Mouse (Mus musculus) heart, embryonic 15.5 days (tissue): ENCODE data around the gene Myb. TPM values are rescaled to one million over a fixed set of nuclear protein-coding genes. Genes with fewer than 3 reads are reported as not detected.
A peak's percentile ranks its signal among the peaks of the same experiment; 100 is the strongest.

Experiments
- ATAC-seq: fragments of 200-750 bp; cut with Nextera tagmentation; replicated peaks from 2 replicates; pipeline ENCODE4 v1.8.0; 2017; ENCODE audit warnings: low read depth, moderate TSS enrichment; ENCODE audit not compliant: insufficient number of reproducible peaks, insufficient read depth, low FRiP score
- H3K27ac ChIP-seq: fragments of 300-500 bp; sonication (generic); 2 replicates; pipeline ENCODE4 v1.5.1; 2015; ENCODE audit warnings: mild to moderate bottlenecking, inconsistent platforms
- H3K27me3 ChIP-seq: fragments of 300-500 bp; sonication (generic); 2 replicates; pipeline ENCODE4 v1.6.1; 2015; ENCODE audit warnings: inconsistent platforms
- H3K36me3 ChIP-seq: fragments of 300-500 bp; sonication (generic); 2 replicates; pipeline ENCODE4 v1.6.1; 2015; ENCODE audit warnings: mild to moderate bottlenecking, inconsistent platforms
- H3K4me1 ChIP-seq: fragments of 300-500 bp; sonication (generic); replicated peaks from 2 replicates; pipeline ENCODE4 v1.6.1; 2015; ENCODE audit warnings: inconsistent platforms
- H3K4me2 ChIP-seq: fragments of 300-500 bp; sonication (generic); 2 replicates; pipeline ENCODE4 v1.6.1; 2015; ENCODE audit warnings: inconsistent platforms, mild to moderate bottlenecking, moderate library complexity
- H3K4me3 ChIP-seq: fragments of 300-500 bp; sonication (generic); 2 replicates; pipeline ENCODE4 v1.5.1; 2015; ENCODE audit warnings: mild to moderate bottlenecking, inconsistent platforms
- H3K9ac ChIP-seq: fragments of 300-500 bp; sonication (generic); 2 replicates; pipeline ENCODE4 v1.6.1; 2015; ENCODE audit warnings: mild to moderate bottlenecking, inconsistent platforms
- H3K9me3 ChIP-seq: fragments of 300-500 bp; sonication (generic); replicated peaks from 2 replicates; pipeline ENCODE4 v1.6.1; 2016; ENCODE audit warnings: inconsistent platforms
- WGBS: fragments of 180-500 bp; shearing (Covaris S2); methylation state at CpG from one replicate; pipeline ENCODE4 v1.1.7; 2015; ENCODE audit warnings: mixed read lengths; 5-methylcytosine and 5-hydroxymethylcytosine counted together
- polyA plus RNA-seq: library from polyadenylated mRNA; unstranded; fragments of >200 nt; fragmentation: Nextera tagmentation; extraction: Ambion mirVana; gene quantifications from 2 replicates; pipeline ENCODE4 v1.2.1, GENCODE M21; 2015

Gene Myb
- polyA plus RNA-seq, 1 experiment from 2014 or later, result 1.6 TPM

DNA sequence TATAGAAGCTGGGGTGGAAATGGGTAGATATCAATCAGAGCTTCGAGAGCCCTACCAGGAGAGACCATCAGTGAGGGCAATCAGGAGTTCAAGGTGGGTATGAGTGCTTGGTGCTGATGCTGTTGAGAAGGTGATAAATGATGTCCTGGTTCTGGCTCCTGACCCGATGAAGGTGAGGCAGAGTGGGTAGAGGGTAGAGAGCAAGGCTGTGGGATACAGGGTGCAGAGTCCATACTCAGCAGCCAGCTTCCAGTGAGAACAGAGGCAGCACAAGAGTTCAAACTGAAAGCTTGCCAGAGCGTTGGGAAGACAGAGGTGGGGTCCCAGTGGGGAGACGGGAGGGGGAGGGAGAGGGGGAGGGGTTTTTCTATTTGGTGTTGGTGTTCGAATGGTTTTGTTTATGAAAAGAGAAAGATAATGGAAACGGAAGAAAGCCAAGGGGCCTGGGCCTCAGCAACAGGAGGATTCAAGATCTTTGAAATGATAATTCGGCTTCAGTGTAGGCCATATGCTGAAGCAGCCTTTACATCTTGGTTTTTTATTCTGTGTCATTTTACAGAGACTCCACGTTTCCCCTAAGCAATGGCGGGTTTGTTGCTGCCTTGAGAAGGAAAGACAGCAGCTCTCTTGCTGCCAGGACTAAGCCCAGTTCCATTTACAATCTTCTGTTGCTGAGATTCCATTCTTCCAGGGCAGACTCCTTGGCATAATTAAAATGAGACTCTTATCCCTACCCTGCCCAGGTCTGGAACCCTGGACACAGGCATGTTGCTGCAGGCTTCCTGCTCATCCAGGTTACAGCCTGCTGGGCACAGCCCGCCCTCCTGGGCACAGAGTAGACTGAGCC, 32.5 kb upstream of the Myb start:
- H3K4me2 ChIP-seq, result no peak overlapping the region
- no peaks in the 10 kb centered on the region for H3K4me1 ChIP-seq
- 41% methylated on average over 10 of the region's 10 CpGs for WGBS
- ATAC-seq, result no peak
- no peaks in the 10 kb centered on the region for H3K9me3 ChIP-seq
- H3K27me3 ChIP-seq, result no peaks in the 10 kb centered on the region
- no peaks in the 10 kb centered on the region for H3K36me3 ChIP-seq
- no peak overlapping the region for H3K27ac ChIP-seq
- no peak overlapping the region for H3K4me3 ChIP-seq
- H3K9ac ChIP-seq, result no peak overlapping the region

DNA sequence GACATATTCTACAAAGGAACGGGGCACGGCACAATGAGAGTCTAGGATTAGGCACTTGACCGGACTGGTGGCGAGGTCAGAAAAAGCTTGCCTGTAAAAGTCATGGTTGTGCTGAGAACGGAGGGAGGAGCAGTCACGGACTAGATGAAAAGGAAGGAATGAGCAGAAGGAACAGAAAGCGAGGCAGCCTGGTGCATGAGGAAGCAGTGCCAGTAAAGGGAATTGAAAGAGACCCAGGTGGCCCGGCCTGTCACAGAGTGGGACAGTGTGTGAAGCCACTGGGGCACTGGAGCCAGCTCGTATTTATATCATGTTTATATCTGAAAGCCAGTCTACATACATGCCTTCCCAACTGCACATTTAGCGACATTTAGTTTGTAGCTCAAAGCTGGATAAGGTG, 31.7 kb upstream of the Myb start:
- no peak overlapping the region for H3K4me2 ChIP-seq
- ATAC-seq, result no peak
- H3K9me3 ChIP-seq, result no peaks in the 10 kb centered on the region
- no peak overlapping the region for H3K27ac ChIP-seq
- no peak overlapping the region for H3K4me3 ChIP-seq
- no peaks in the 10 kb centered on the region for H3K27me3 ChIP-seq
- no peaks in the 10 kb centered on the region for H3K4me1 ChIP-seq
- H3K36me3 ChIP-seq, result no peaks in the 10 kb centered on the region
- WGBS, result 73% methylated on average over 10 of the region's 10 CpGs
- H3K9ac ChIP-seq, result no peak overlapping the region

DNA sequence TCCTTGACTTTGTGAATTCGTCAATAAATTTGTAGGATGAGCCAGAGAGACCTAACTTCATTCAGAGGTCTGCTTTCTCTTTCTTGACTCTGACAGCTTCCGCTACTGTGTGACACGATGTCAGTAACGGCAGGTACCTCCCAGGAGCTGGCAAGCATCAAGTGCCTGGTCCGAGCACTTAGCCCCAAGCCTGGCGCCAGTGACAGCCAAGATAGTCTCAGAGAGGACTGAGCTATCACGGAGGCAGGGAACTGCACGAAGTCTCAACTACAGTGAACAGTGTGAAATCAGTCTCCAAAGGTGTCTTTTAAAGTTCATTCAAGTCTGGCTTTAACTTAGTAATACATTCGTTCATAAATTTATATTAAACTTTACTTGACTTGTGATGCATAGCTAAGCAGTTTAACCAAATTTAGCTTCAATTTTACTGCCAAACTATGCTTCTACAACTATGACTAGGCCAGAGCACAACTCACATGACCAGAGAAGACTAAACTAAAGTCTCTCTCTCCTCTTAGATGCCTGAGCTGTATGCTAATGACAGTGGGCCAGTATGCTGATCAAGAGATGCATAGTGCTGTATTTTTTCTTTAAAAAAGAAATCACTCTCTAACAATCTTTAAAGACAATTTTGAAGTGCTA, 29.1 kb upstream of the Myb start:
- WGBS, result 47% methylated on average over 9 of the region's 9 CpGs
- H3K9me3 ChIP-seq, result no peaks in the 10 kb centered on the region
- no peaks in the 10 kb centered on the region for H3K4me1 ChIP-seq
- H3K27ac ChIP-seq, result no peak overlapping the region
- H3K36me3 ChIP-seq, result no peaks in the 10 kb centered on the region
- H3K4me3 ChIP-seq, result no peak overlapping the region
- ATAC-seq, result no peak
- H3K27me3 ChIP-seq, result no peaks in the 10 kb centered on the region
- no peak overlapping the region for H3K9ac ChIP-seq
- H3K4me2 ChIP-seq, result no peak overlapping the region

DNA sequence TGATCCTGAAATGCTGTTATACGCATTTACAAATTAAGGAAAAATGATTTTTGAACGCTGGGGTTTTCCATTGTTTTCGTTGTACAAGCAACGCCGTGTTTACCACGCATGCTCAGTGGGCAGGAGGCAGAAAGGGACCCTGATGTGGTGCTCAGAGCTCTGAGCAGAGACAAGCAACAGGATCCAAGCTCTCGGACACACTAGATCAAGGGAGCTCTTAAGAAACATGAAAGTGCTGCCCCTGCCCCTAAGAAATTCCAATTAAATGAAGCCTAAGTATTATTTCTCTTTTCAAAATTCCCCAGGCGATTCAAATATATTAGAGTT, 28.5 kb upstream of the Myb start:
- no peak for ATAC-seq
- 16% methylated on average over 8 of the region's 8 CpGs for WGBS

DNA sequence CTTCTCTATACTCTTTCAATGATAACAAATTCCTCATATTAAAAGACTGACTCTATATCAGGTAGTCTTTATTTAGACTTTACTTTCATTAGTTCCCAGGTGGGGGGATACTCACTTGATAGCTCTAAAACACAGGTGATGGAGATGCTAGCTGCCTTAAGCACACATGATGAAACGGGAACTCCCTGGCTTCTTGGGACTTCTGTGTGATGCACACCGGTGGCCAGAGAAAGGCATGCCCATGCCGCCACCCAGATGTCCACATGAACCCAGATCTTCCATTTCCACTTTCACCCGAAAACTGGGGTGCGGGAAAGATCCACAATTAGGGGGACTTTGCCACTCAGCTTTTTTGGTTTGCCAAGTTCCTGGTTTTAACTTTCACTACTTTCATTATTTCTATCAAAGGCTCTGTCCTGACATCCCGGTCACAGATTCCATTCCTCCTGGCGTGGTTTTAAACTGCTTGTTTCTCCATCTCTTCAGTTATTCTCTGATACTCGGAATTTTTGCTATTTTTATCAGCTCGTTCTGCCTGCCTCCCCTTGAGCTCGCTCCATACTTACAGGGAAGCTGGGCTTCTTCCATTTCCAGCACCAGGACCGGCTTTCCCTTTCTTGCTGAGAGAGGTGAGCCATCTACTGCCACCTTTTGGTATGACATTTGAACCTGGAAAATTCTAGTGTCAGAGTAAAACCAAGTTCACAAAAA, 27.9 kb upstream of the Myb start:
- Histone ChIP-seq H3K4me3 (peak overlapping the region; percentile 41), H3K27me3 (no peaks in the 10 kb centered on the region), H3K27ac (no peak overlapping the region), H3K9me3 (no peaks in the 10 kb centered on the region), H3K4me2 (peak overlapping the region; percentile 56), H3K4me1 (no peaks in the 10 kb centered on the region), H3K36me3 (no peaks in the 10 kb centered on the region), H3K9ac (peak overlapping the region; percentile 6; the same call in 1 of the 2 replicates)
- ATAC-seq, result no peak
- 22% methylated on average over 11 of the region's 11 CpGs for WGBS

More for the DNA sequence above, 28.5 kb upstream of the Myb start:
- H3K36me3 ChIP-seq, result no peaks in the 10 kb centered on the region
- H3K27me3 ChIP-seq, result no peaks in the 10 kb centered on the region
- H3K4me1 ChIP-seq, result no peaks in the 10 kb centered on the region
- H3K9me3 ChIP-seq, result no peaks in the 10 kb centered on the region
- peak overlapping the region; percentile 56 for H3K4me2 ChIP-seq
- H3K27ac ChIP-seq, result no peak overlapping the region
- no peak overlapping the region for H3K9ac ChIP-seq
- peak overlapping the region; percentile 41 for H3K4me3 ChIP-seq

DNA sequence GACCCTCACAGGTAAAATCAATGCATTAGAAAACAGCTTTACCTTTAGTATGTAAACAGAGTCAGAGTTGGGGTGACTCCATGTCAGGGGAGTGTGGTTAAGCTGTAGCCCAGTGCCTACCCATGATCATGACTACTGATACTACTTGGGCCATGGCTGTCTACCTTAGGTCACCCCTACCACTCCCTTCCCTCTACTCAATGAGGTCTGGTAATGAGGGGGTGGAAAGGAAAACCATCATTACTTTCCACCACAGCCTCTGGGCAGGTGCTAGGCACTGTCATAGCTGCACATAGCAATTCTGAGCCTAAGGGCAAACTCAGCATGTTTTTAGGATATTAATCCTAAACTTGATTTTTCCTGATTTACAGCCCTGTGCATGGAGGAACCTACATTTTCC, 27.1 kb upstream of the Myb start:
- Histone ChIP-seq H3K27me3 (no peaks in the 10 kb centered on the region), H3K4me2 (no peak overlapping the region), H3K9me3 (no peaks in the 10 kb centered on the region), H3K36me3 (no peaks in the 10 kb centered on the region), H3K27ac (no peak overlapping the region), H3K9ac (no peak overlapping the region), H3K4me1 (no peaks in the 10 kb centered on the region), H3K4me3 (no peak overlapping the region)
- no peak for ATAC-seq

DNA sequence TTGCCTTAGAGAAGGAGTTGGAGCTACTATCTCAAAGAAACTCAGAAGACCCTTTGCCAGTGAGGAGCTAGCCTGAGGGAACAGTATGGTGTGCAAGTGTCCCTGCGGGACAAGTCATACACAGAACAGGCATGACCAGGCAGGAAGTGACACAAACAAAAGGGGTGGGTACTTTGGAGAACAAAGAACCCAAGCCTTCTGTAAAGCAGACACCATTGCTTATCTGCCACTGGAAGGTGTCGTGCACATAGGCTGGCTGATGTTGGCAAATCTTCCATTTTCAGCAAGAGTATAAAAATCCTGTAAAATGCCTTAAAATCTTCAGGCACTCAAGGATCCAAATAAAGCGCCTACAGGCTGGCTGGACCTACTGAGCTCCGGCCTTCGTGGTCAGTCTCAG, 25.9 kb upstream of the Myb start:
- WGBS, result 57% methylated on average over 5 of the region's 5 CpGs
- no peak overlapping the region for H3K4me2 ChIP-seq
- H3K4me3 ChIP-seq, result no peak overlapping the region
- no peaks in the 10 kb centered on the region for H3K36me3 ChIP-seq
- H3K27me3 ChIP-seq, result no peaks in the 10 kb centered on the region
- H3K9me3 ChIP-seq, result no peaks in the 10 kb centered on the region
- no peak overlapping the region for H3K9ac ChIP-seq
- H3K27ac ChIP-seq, result no peak overlapping the region
- no peak for ATAC-seq
- no peaks in the 10 kb centered on the region for H3K4me1 ChIP-seq

DNA sequence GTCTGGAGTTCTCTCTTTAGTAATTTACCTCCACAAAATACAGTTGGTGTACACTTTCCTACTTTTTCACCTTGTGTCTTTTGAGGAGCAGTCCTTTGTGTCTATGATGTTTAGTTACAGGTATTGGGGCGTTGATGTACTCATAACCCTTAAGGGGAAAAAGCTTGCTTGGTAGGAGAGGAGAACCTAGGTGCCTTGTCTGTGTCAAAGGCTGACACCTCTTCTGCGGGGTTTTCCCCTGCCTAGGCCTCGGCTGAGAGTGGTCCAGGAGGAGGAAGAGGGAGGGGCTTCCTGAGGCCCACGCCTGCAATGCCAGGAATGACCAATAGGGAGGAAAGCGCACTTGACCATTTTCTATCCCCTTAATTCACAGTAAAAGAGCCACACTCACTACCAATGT, 17.9 kb upstream of the Myb start:
- no peak overlapping the region for H3K9ac ChIP-seq
- H3K4me1 ChIP-seq, result no peaks in the 10 kb centered on the region
- no peak overlapping the region for H3K27ac ChIP-seq
- no peak for ATAC-seq
- no peaks in the 10 kb centered on the region for H3K36me3 ChIP-seq
- H3K27me3 ChIP-seq, result no peaks in the 10 kb centered on the region
- no peak overlapping the region for H3K4me3 ChIP-seq
- H3K4me2 ChIP-seq, result no peak overlapping the region
- no peaks in the 10 kb centered on the region for H3K9me3 ChIP-seq
- 40% methylated on average over 5 of the region's 5 CpGs for WGBS

DNA sequence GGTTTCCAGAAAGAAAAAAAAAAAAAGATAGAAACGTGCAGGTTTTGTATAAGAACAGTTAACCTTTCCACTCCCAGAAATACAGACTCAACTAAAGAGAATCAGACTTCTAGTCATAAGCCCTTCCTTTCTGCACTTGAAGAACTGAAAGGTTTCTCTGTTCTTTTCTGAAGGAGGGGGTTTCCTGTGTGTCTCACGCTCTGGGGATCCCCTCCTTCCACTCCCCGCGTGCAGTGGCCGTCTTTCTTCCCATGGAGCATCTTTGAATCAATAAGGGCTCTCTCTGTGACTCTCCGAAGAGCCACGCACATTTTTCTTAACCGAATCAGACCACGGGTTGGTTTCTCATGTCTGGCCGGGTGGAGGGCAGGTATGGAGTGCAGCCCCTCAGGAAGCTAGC, 17.5 kb upstream of the Myb start:
- 0 out of 2 replicates have a peak, but pooled peaks cover 2% of the 10 kb centered on the region for H3K4me1 ChIP-seq
- no peak overlapping the region for H3K4me3 ChIP-seq
- H3K9me3 ChIP-seq, result no peaks in the 10 kb centered on the region
- no peak overlapping the region for H3K9ac ChIP-seq
- no peak overlapping the region for H3K4me2 ChIP-seq
- 79% methylated on average over 10 of the region's 10 CpGs for whole genome bisulfite sequencing
- no peaks in the 10 kb centered on the region for H3K27me3 ChIP-seq
- no peak overlapping the region for H3K27ac ChIP-seq
- H3K36me3 ChIP-seq, result no peaks in the 10 kb centered on the region
- no peak for ATAC-seq

DNA sequence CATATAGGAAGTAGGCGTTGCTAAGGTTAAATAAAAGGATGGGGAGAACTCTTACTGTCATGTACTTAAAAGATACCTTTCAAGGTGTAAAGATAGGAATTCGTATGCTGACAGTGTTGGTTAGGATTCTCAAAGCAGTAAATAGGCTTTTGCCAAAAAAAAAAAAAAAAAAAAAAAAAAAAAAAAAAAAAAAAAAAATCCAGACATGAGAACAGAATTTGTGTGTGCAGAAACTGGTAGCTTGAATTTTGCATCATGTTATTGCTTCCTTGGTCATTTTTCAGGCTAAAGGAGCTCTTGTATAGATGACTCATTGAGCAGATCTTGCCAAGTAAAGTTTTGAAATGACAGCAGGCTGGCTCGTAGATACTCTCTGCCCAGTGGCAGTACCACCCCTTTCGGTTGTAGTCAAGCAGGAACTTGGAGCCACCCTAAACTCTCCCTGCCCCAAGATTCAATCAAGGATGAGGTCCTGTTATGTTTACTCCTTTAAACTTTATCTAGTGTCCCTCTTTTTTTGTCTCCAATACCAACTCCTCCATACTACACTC, 11.9 kb upstream of the Myb start:
- 0 out of 2 replicates have a peak, but pooled peaks cover 4% of the 10 kb centered on the region for H3K4me1 ChIP-seq
- no peak overlapping the region for H3K4me3 ChIP-seq
- no peaks in the 10 kb centered on the region for H3K36me3 ChIP-seq
- no peak overlapping the region for H3K4me2 ChIP-seq
- H3K9me3 ChIP-seq, result no peaks in the 10 kb centered on the region
- H3K9ac ChIP-seq, result no peak overlapping the region
- H3K27me3 ChIP-seq, result no peaks in the 10 kb centered on the region
- WGBS, result 77% methylated on average over 4 of the region's 4 CpGs
- H3K27ac ChIP-seq, result no peak overlapping the region
- ATAC-seq, result no peak

DNA sequence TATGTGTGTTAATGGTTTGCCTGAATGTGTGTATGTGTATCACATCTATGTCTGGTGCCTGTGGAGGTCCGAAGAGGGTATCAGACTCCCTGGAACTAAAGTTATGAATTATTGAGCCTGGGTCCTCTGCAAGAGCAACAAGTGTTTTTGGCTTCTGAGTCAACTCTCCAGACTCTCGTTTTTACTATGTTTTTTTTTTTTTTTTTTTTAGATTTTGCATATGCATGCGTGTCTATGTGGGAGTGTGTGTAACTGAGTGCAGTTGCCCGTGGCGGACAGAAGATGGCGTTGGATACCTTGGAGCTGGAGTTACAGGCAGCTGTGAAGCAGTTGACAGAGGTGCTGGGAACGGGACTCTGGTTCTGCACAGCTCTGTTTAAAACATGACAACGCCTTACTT, 7.7 kb upstream of the Myb start:
- Histone ChIP-seq H3K4me3 (no peak overlapping the region), H3K27ac (no peak overlapping the region), H3K9me3 (no peaks in the 10 kb centered on the region), H3K9ac (no peak overlapping the region), H3K4me2 (no peak overlapping the region), H3K27me3 (peaks cover 6% of the 10 kb centered on the region; the same call in 1 of the 2 replicates), H3K4me1 (peaks cover 8% of the 10 kb centered on the region), H3K36me3 (no peaks in the 10 kb centered on the region)
- 93% methylated on average over 8 of the region's 8 CpGs for WGBS
- ATAC-seq, result no peak
